Mouse (Mus musculus) hindbrain, postnatal 0 days (tissue): Measurements from ENCODE around the gene Dhrs9. TPM values are rescaled to one million over a fixed set of nuclear protein-coding genes. Genes with fewer than 3 reads are reported as not detected.
"Not testable (repeated sequence)": the region's sequence is repeated elsewhere in the genome, so short reads cannot be mapped to it uniquely, and the experiment has no call there.

Experiments used
- ATAC-seq: fragments of 200-750 bp; cut with Nextera tagmentation; 2 replicates; pipeline ENCODE4 v1.8.0; 2017; ENCODE audit warnings: mild to moderate bottlenecking, moderate TSS enrichment, moderate library complexity
- DNase-seq: peaks from one replicate; pipeline ENCODE4 v3.0.0-alpha.2; 2015; ENCODE audit warnings: low spot score
- H3K27ac ChIP-seq: fragments of 300-500 bp; sonication (generic); 2 replicates; pipeline ENCODE4 v1.5.1; 2014; ENCODE audit warnings: mild to moderate bottlenecking
- H3K27me3 ChIP-seq: fragments of 300-500 bp; sonication (generic); 2 replicates; pipeline ENCODE4 v1.6.1; 2014; ENCODE audit warnings: low read length, mixed read lengths; ENCODE audit not compliant: insufficient read depth
- H3K36me3 ChIP-seq: fragments of 300-500 bp; sonication (generic); 2 replicates; pipeline ENCODE4 v1.6.1; 2014; ENCODE audit warnings: low read length, mixed read lengths; ENCODE audit not compliant: insufficient read depth
- H3K4me1 ChIP-seq: fragments of 300-500 bp; sonication (generic); 2 replicates; pipeline ENCODE4 v1.6.1; 2014; ENCODE audit warnings: antibody characterized with exemption, low read length, mixed read lengths; ENCODE audit not compliant: insufficient read depth
- H3K4me2 ChIP-seq: fragments of 300-500 bp; sonication (generic); 2 replicates; pipeline ENCODE4 v1.6.1; 2014; ENCODE audit warnings: low read depth, mild to moderate bottlenecking, low read length, moderate library complexity, mixed read lengths
- H3K4me3 ChIP-seq: fragments of 300-500 bp; sonication (generic); 2 replicates; pipeline ENCODE4 v1.5.1; 2014; ENCODE audit warnings: low read length
- H3K9ac ChIP-seq: fragments of 300-500 bp; sonication (generic); replicated peaks from 2 replicates; pipeline ENCODE4 v1.6.1; 2014; ENCODE audit warnings: mild to moderate bottlenecking, low read length, moderate library complexity, mixed read lengths
- H3K9me3 ChIP-seq: fragments of 300-500 bp; sonication (generic); 2 replicates; pipeline ENCODE4 v1.6.1; 2016; ENCODE audit warnings: low read length, mixed read lengths
- CTCF ChIP-seq: IDR thresholded peaks from 2 replicates; pipeline ENCODE4 v1.5.1; 2016; ENCODE audit warnings: antibody characterized with exemption, control low read depth, low read depth
- WGBS: fragments of 180-500 bp; shearing (Covaris S2); extraction: QIAGEN DNeasy Blood & Tissue Kit; methylation state at CpG from one replicate; pipeline ENCODE4 v1.1.7; 2014; 5-methylcytosine and 5-hydroxymethylcytosine counted together
- polyA plus RNA-seq: library from polyadenylated mRNA; unstranded; fragments of >200 nt; fragmentation: Nextera tagmentation; extraction: Ambion mirVana; gene quantifications from 2 replicates; pipeline ENCODE4 v1.2.1, GENCODE M21; 2015
- total RNA-seq: library from RNA; depleted of rRNA; stranded (reverse); fragments of >200 nt; gene quantifications from 2 replicates; pipeline ENCODE4 v1.2.3, GENCODE M21; 2014; rRNA removed

Gene Dhrs9
- total RNA-seq (not detected in 2 replicates), polyA plus RNA-seq (0.04 TPM in 1 of 2 replicates, not detected in the other)

DNA sequence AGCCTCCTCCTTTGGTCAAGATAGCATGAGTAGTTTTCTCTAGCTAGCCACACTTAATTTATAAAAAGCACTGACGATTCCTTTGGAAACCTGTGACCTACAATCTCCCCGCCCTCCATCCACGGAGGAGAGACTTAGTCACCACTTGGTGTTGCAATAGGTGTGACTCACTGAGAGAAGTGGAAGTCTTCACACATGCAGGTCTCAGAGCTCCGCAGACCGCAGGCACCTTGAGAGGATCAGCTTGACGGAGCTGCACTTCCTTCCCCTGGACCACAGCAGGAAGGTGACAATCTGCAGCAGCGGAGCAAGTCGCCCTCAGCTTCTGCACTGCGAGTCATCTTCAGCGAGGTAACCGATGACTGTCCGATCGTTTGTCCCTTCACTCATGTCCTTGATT lies at the start of gene Dhrs9:
TSS of gene Dhrs9 (plus strand) at position 165 of the 400 bp plus-strand sequence.
- Histone ChIP-seq H3K36me3 (no peaks in the 10 kb centered on the region), H3K4me1 (no peaks in the 10 kb centered on the region), H3K9ac (no peak within 1 kb of the TSS), H3K27me3 (no peaks in the 10 kb centered on the region), H3K4me2 (no peak within 1 kb of the TSS), H3K9me3 (no peaks in the 10 kb centered on the region), H3K27ac (no peak within 1 kb of the TSS), H3K4me3 (no peak within 1 kb of the TSS)
- DNase-seq (no peak), ATAC-seq (no peak)
- WGBS = 84% methylated on average over 13 of the region's 13 CpGs
- no peak for TF ChIP-seq CTCF

DNA sequence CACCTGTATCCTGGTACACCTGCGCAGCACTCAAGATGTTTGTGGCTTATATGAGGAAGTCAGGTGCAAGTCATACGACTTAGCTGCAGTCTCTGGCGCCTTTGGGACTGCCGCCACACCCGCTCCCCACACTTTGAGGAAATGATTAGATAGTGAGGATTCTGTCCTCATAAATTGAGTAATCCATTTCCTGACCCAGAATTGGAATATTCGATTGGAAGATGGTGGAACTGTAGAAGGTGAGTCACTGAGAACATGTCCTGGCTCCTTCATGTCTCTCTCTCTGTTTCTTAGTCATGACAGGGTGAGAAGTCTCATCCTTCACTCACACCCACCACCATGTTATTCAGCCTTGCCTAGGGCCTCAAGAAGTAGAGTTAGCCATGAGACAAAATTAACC lies 48.7 kb upstream of the Dhrs9 start:
- DNase-seq, ATAC-seq, H3K36me3 ChIP-seq, H3K9ac ChIP-seq, H3K4me3 ChIP-seq, H3K9me3 ChIP-seq, H3K27me3 ChIP-seq, H3K4me2 ChIP-seq, H3K27ac ChIP-seq, H3K4me1 ChIP-seq: not testable (repeated sequence)
- WGBS = 90% methylated on average over 5 of the region's 6 CpGs

DNA sequence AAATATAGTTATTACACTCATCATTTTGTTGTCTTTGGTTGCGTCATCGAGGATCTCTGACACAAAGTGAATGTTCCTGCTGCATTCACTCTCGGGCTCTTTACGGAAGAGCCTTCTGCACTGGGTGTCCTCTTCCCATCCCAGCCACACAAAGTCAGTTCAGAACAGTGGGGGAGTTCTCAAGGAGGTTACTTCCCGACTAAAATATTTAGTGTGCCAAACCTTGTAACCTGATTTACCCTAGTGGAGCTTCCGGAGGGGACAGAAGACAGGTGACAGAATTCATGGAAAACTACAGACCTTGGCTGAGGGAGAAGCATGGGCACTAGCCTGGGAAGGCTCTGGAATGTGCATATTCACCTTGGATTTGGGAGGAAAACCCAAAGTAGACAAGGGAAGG lies 38.7 kb upstream of the Dhrs9 start:
- no peak for ATAC-seq
- Histone ChIP-seq H3K27ac (no peak overlapping the region), H3K9me3 (no peaks in the 10 kb centered on the region), H3K4me3 (no peak overlapping the region), H3K4me2 (no peak overlapping the region), H3K36me3 (no peaks in the 10 kb centered on the region), H3K27me3 (no peaks in the 10 kb centered on the region), H3K9ac (no peak overlapping the region), H3K4me1 (no peaks in the 10 kb centered on the region)
- TF ChIP-seq CTCF = no peak
- no peak for DNase-seq
- 91% methylated on average over 6 of the region's 6 CpGs for WGBS

DNA sequence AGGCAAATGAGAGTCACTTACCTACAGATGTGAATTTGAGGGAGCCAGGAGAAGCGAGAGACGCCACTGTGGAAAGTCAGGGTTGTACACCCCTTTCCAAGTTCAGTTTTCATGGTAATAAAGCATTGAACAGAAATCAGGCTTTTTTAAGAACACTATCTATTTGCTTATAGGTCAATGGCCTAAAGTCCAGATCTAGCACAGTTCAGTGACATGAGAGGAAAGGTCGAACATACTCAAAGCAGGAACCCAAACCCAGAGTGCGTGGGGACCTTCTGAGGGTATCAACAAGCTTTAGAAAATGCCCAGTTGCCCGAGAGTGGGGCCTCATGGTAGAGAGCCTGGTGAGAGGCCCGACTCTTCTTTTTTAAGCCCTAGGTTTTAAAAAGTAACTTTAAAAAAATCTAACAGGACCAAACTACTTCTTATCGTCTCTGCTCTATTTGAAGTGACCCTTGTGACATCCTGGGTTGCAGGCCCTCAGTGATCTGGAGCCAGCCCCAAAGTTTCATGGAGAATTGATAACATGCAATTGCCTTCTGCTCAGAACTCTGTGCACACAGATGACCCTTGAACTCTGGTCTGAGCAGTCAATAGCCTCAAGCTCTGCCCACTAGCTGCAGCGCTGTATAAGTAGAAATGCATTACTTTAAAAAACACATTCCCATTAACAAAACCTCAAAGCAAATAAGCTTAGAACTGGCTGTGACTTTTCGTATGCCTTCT lies 37.6 kb upstream of the Dhrs9 start, which contains the start of gene Abcb11:
TSS of gene Abcb11 (minus strand) at position 121 of the 726 bp plus-strand sequence.
- Histone ChIP-seq H3K36me3 (no peaks in the 10 kb centered on the region), H3K27me3 (no peaks in the 10 kb centered on the region), H3K27ac (no peak within 1 kb of the TSS), H3K4me2 (no peak within 1 kb of the TSS), H3K9me3 (no peaks in the 10 kb centered on the region), H3K4me3 (no peak within 1 kb of the TSS), H3K9ac (no peak within 1 kb of the TSS), H3K4me1 (no peaks in the 10 kb centered on the region)
- no peak for TF ChIP-seq CTCF
- WGBS = 88% methylated on average over 9 of the region's 9 CpGs
- ATAC-seq (no peak), DNase-seq (no peak)

DNA sequence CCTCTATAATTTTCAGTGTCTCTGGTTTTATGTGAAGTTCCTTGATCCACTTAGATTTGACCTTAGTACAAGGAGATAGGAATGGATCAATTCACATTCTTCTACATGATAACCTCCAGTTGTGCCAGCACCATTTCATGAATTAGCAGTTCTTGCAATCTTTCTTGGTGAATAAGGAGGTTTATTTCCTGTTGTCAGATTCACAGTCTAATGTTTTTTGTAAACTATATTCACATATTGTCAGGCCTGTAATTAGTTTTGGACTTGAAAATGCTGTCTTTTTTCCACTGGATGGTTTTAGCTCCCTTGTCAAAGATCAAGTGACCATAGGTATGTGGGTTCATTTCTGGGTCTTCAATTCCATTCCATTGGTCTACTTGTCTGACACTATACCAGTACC lies 24.8 kb upstream of the Dhrs9 start:
- not testable (repeated sequence) for DNase-seq, H3K4me1 ChIP-seq, H3K4me3 ChIP-seq, H3K9ac ChIP-seq, H3K27ac ChIP-seq, H3K9me3 ChIP-seq, H3K4me2 ChIP-seq, H3K36me3 ChIP-seq, H3K27me3 ChIP-seq
- ATAC-seq = peak; percentile 100

DNA sequence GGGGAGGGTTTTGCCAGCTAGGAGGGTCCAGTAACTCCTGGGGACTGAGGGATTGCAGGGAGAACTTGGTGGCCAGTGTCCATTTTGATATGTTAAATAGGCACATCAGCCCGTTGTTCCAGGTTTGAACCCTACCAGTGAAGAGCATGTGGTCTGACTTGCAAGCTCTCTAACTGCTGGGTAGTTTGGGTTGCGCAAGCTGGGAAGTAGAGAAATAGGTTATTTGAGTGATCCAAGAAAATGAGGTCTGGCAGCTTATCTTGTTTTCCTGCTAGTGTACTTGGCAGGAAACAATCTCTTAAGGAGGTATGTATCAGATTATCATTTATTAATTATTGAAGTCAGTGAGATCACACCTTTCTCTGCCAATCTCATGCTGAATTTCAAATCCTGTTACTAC lies 15.4 kb upstream of the Dhrs9 start:
- no peaks in the 10 kb centered on the region for H3K27me3 ChIP-seq
- no peaks in the 10 kb centered on the region for H3K9me3 ChIP-seq
- TF ChIP-seq CTCF = no peak
- ATAC-seq = no peak
- H3K4me1 ChIP-seq = no peaks in the 10 kb centered on the region
- H3K27ac ChIP-seq = no peak overlapping the region
- no peak overlapping the region for H3K9ac ChIP-seq
- no peaks in the 10 kb centered on the region for H3K36me3 ChIP-seq
- H3K4me2 ChIP-seq = no peak overlapping the region
- WGBS = 84% methylated on average over 2 of the region's 2 CpGs
- no peak for DNase-seq
- H3K4me3 ChIP-seq = no peak overlapping the region

DNA sequence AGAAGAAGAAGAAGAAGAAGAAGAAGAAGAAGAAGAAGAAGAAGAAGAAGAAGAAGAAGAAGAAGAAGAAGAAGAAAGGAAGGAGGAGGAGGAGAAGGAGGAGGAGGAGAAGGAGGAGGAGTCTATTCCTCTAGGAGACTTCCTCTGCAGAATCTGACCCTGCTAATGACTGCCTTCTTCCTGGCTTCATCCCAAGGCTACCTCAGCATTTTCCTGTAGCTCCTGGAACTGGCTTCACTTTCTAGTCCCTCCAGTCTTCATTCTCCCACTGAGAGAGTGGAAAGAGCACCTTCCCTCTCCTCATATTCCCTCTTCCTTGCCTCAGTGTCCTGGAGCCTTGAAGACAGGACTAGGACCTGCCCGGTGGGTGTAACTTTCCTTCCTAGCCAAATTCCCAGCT lies 15.0 kb upstream of the Dhrs9 start:
- H3K9me3 ChIP-seq = no peaks in the 10 kb centered on the region
- no peaks in the 10 kb centered on the region for H3K27me3 ChIP-seq
- no peak overlapping the region for H3K4me2 ChIP-seq
- no peak overlapping the region for H3K4me3 ChIP-seq
- WGBS = 100% methylated on average over 1 of the region's 1 CpGs
- no peak for DNase-seq
- no peaks in the 10 kb centered on the region for H3K4me1 ChIP-seq
- ATAC-seq = no peak
- no peak overlapping the region for H3K9ac ChIP-seq
- TF ChIP-seq CTCF = no peak
- H3K27ac ChIP-seq = no peak overlapping the region
- H3K36me3 ChIP-seq = no peaks in the 10 kb centered on the region
